ENCODE assay signal across 8 mouse cellular contexts in the genomic region with DNA sequence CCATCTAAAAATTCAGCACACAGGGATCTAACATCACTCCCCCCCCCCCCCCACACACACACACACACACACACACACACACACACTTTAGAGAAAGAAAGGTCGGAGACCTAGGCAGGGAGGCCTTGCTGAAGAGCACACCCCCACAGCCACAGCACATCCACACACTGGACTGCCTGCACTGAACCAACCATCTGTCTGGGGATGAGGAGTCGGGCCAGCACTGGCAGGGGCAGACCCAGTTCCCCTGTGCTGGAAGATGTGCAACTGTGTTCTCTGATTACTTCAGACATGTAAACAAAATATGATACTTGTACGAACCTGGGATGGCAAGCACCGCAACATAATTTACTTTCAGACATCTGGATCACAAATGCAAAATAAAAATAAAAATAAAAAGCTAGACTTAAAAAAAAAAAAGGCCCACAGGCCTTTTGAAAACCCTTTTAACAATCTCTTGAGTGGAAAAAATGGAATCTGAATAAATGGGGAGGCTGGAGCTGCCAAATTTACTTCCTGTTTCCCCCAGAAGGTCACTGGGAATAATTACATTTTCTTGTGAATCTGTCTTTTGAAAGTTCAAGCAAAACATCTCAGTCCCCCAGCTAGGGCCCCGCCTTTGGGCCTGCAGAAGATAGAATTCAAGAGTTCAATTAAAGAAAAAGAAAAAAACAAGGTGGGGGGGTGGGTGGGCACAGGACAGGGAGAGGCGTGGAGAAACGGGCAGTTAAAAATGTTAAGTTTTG. TPM values are rescaled to one million over a fixed set of nuclear protein-coding genes. Genes with fewer than 3 reads are reported as not detected.
DNase-seq lines count a peak whose midpoint lies in the region; ATAC-seq lines count a peak whose summit lies in the region.

No protein-coding gene starts in this region.

- no peak for DNase-seq in kidney, postnatal 4 days
- peak; percentile 70 for DNase-seq in cerebellum, adult 9-11 months
- DNase-seq in natural killer cell, adult 2 months (ENCODE audit: low spot score in 2 of 2), result no peak
- DNase-seq in right cerebral cortex, postnatal 36 days (ENCODE audit: low spot score in 2 of 2), result no peak
- no peak for DNase-seq in left cerebral cortex, postnatal 25 days (ENCODE audit: low spot score in 2 of 2)

- peak overlapping the region; percentile 59; the same call in 1 of the 2 replicates for H3K9ac ChIP-seq in kidney, embryonic 16.5 days (replicated peaks; ENCODE audit: low read length)
- peak overlapping the region; percentile 35; the same call in 1 of the 2 replicates for H3K9ac ChIP-seq in forebrain, embryonic 16.5 days (replicated peaks; ENCODE audit: low read depth, low read length)
- no peak overlapping the region for H3K9ac ChIP-seq in limb, embryonic 15.5 days

- intact Hi-C loops in left cerebral cortex, postnatal 25 days (cut with DNase I), result no loop called here

- no peaks in the 10 kb centered on the region for H3K27me3 ChIP-seq in kidney, embryonic 16.5 days (ENCODE audit: insufficient read depth, low read length)
- H3K27me3 ChIP-seq in forebrain, embryonic 16.5 days (replicated peaks; ENCODE audit: control insufficient read depth, insufficient read depth, low read length), result no peaks in the 10 kb centered on the region
- H3K27me3 ChIP-seq in limb, embryonic 15.5 days, result no peaks in the 10 kb centered on the region

- H3K27ac ChIP-seq in kidney, embryonic 16.5 days (ENCODE audit: low read length), result peak overlapping the region; percentile 86
- peak overlapping the region; percentile 71; the same call in 1 of the 2 replicates for H3K27ac ChIP-seq in forebrain, embryonic 16.5 days (ENCODE audit: low read length)
- peak overlapping the region; percentile 84 for H3K27ac ChIP-seq in limb, embryonic 15.5 days

- H3K4me3 ChIP-seq in kidney, embryonic 16.5 days (ENCODE audit: low read length), result no peak overlapping the region
- no peak overlapping the region for H3K4me3 ChIP-seq in forebrain, embryonic 16.5 days (replicated peaks; ENCODE audit: low read length)
- H3K4me3 ChIP-seq in limb, embryonic 15.5 days, result no peak overlapping the region

- peaks cover 68% of the 10 kb centered on the region for H3K4me1 ChIP-seq in kidney, embryonic 16.5 days (ENCODE audit: insufficient read depth, low read length)
- peaks cover 74% of the 10 kb centered on the region for H3K4me1 ChIP-seq in forebrain, embryonic 16.5 days (replicated peaks; ENCODE audit: control insufficient read depth, insufficient read depth, low read length)
- H3K4me1 ChIP-seq in limb, embryonic 15.5 days, result peaks cover 87% of the 10 kb centered on the region

- H3K4me2 ChIP-seq in kidney, embryonic 16.5 days (replicated peaks; ENCODE audit: low read depth, low read length), result peak overlapping the region; percentile 37; the same call in 1 of the 2 replicates
- peak overlapping the region; percentile 40 for H3K4me2 ChIP-seq in forebrain, embryonic 16.5 days (ENCODE audit: low read length)
- H3K4me2 ChIP-seq in limb, embryonic 15.5 days, result peak overlapping the region; percentile 25; the same call in 1 of the 2 replicates

- no peaks in the 10 kb centered on the region for H3K9me3 ChIP-seq in kidney, embryonic 16.5 days (ENCODE audit: low read length)
- H3K9me3 ChIP-seq in forebrain, embryonic 16.5 days (ENCODE audit: control insufficient read depth, low read length), result no peaks in the 10 kb centered on the region
- H3K9me3 ChIP-seq in limb, embryonic 15.5 days, result no peaks in the 10 kb centered on the region

- H3K36me3 ChIP-seq in kidney, embryonic 16.5 days (ENCODE audit: insufficient read depth, low read length), result no peaks in the 10 kb centered on the region
- H3K36me3 ChIP-seq in forebrain, embryonic 16.5 days (ENCODE audit: control insufficient read depth, insufficient read depth), result no peaks in the 10 kb centered on the region
- no peaks in the 10 kb centered on the region; the same call in 1 of the 2 replicates for H3K36me3 ChIP-seq in limb, embryonic 15.5 days

- 38% methylated on average over 7 of the region's 7 CpGs for WGBS in kidney, embryonic 16.5 days
- WGBS in forebrain, embryonic 16.5 days, result 29% methylated on average over 7 of the region's 7 CpGs
- 43% methylated on average over 7 of the region's 7 CpGs for WGBS in limb, embryonic 15.5 days

- ATAC-seq in kidney, embryonic 16.5 days (ENCODE audit: low FRiP score, low TSS enrichment), result no peak
- no peak for ATAC-seq in forebrain, embryonic 16.5 days
- no peak for ATAC-seq in limb, embryonic 15.5 days (ENCODE audit: insufficient number of reproducible peaks, low FRiP score, low TSS enrichment, low read depth)

RNA-seq across cellular contexts. Expression of a gene that starts 5.5 kb away (rescaled TPM):
- 22.5 and 23.3 TPM in 2 replicates for polyA plus RNA-seq in kidney, embryonic 16.5 days (2015; fragmentation: Nextera tagmentation; extraction: Ambion mirVana)
- 27.3 and 29.2 TPM in 2 replicates for polyA plus RNA-seq in forebrain, embryonic 16.5 days (2015; fragmentation: Nextera tagmentation; extraction: Ambion mirVana)
- polyA plus RNA-seq in limb, embryonic 15.5 days (2015; fragmentation: Nextera tagmentation; extraction: Ambion mirVana), result 18.5 and 20.2 TPM in 2 replicates
- total RNA-seq in left cerebral cortex, postnatal 25 days (2021), result 10 to 100 TPM; 48.1 to 50.7 TPM

RNA-seq across cellular contexts. Expression of a gene that starts 44.2 kb away (rescaled TPM):
- polyA plus RNA-seq in kidney, embryonic 16.5 days (2015; fragmentation: Nextera tagmentation; extraction: Ambion mirVana), result 64.9 and 71.2 TPM in 2 replicates
- 97.0 and 101 TPM in 2 replicates for polyA plus RNA-seq in forebrain, embryonic 16.5 days (2015; fragmentation: Nextera tagmentation; extraction: Ambion mirVana)
- 63.2 and 65.9 TPM in 2 replicates for polyA plus RNA-seq in limb, embryonic 15.5 days (2015; fragmentation: Nextera tagmentation; extraction: Ambion mirVana)
- 10 to 100 TPM; 31.0 to 33.4 TPM for total RNA-seq in left cerebral cortex, postnatal 25 days (2021)

RNA-seq across cellular contexts. Expression of a gene that starts 50.8 kb away (rescaled TPM):
- polyA plus RNA-seq in kidney, embryonic 16.5 days (2015; fragmentation: Nextera tagmentation; extraction: Ambion mirVana), result 34.2 and 40.8 TPM in 2 replicates
- 38.1 and 43.5 TPM in 2 replicates for polyA plus RNA-seq in forebrain, embryonic 16.5 days (2015; fragmentation: Nextera tagmentation; extraction: Ambion mirVana)
- 37.5 and 38.5 TPM in 2 replicates for polyA plus RNA-seq in limb, embryonic 15.5 days (2015; fragmentation: Nextera tagmentation; extraction: Ambion mirVana)
- total RNA-seq in left cerebral cortex, postnatal 25 days (2021), result 10 to 100 TPM; 27.5 to 29.3 TPM
